Mouse (Mus musculus): ENCODE data around the gene Kcna5. TPM values are rescaled to one million over a fixed set of nuclear protein-coding genes. Genes with fewer than 3 reads are reported as not detected.

Gene Kcna5
- total and polyA plus RNA-seq, 3 experiments, result not detected

DNA sequence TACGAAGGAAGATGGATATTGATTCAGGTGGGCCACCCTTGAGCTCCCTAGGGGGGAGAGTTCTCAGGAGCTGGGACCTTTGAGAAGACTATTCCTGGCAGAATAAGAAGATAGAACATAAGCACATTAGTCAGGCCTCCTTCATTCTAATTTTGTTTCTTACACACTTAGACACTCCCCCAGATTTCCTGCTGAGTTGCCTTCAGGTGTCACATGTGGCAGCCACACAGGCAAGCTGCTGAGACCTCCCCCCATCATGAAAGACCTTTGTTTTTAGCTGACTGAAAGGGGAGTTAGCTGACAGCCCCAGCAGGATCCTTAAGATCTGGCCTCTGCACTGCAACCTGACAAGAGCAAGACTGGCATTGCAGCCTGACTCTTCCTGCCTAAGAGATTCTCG lies 2.3 kb upstream of the Kcna5 start:
- H3K79me2 ChIP-seq (replicated peaks; ENCODE audit: control insufficient read depth, extremely low read depth, insufficient read depth, poor library complexity, severe bottlenecking), result no peaks in the 10 kb centered on the region

GRCm38 (mm10) chr6:126536926-126537325 lies 1.7 kb upstream of the Kcna5 start:
- TF ChIP-seq JUND (conservative IDR thresholded peaks at IDR 0.05; ENCODE audit: low read depth, low read length), result no peak
- no peak for TF ChIP-seq USF1 (IDR thresholded peaks at IDR 0.05; ENCODE audit: low read depth, low read length)
- no peak for TF ChIP-seq SMC3 (IDR thresholded peaks at IDR 0.05; ENCODE audit: low read depth, low read length)
- TF ChIP-seq ZNF384 (IDR thresholded peaks at IDR 0.05; ENCODE audit: low read depth, low read length), result no peak
- TF ChIP-seq ETS1 (conservative IDR thresholded peaks at IDR 0.05; ENCODE audit: low read depth, low read length), result no peak
- no peak for TF ChIP-seq ZC3H11A (IDR thresholded peaks at IDR 0.05; ENCODE audit: low read depth, low read length)
- no peak for TF ChIP-seq UBTF (IDR thresholded peaks at IDR 0.05; ENCODE audit: low read depth, low read length)
- TF ChIP-seq PAX5 (IDR thresholded peaks at IDR 0.05; ENCODE audit: low read length), result no peak
- no peak for TF ChIP-seq POLR2A (IDR thresholded peaks at IDR 0.05; ENCODE audit: low read depth, low read length)
- TF ChIP-seq GABPA (IDR thresholded peaks at IDR 0.05; ENCODE audit: insufficient replicate concordance, low read depth, low read length), result no peak
- TF ChIP-seq ZMIZ1 (IDR thresholded peaks at IDR 0.05; ENCODE audit: low read depth, low read length), result no peak
- no peak for TF ChIP-seq MYC (IDR thresholded peaks at IDR 0.05; ENCODE audit: low read depth, low read length)
- TF ChIP-seq TCF12 (IDR thresholded peaks at IDR 0.05; ENCODE audit: low read depth, low read length), result no peak
- no peak for TF ChIP-seq CHD2 (IDR thresholded peaks at IDR 0.05; ENCODE audit: low read length)
- TF ChIP-seq MEF2A (IDR thresholded peaks at IDR 0.05; ENCODE audit: borderline replicate concordance, low read depth, low read length), result no peak
- TF ChIP-seq RCOR1 (conservative IDR thresholded peaks at IDR 0.05; ENCODE audit: low read depth, low read length), result no peak

More for the DNA sequence above, 2.3 kb upstream of the Kcna5 start:
- no peak for TF ChIP-seq ZMIZ1 (IDR thresholded peaks at IDR 0.05; ENCODE audit: low read depth, low read length)
- TF ChIP-seq MAX (IDR thresholded peaks at IDR 0.05; ENCODE audit: low read length), result no peak
- TF ChIP-seq POLR2A (IDR thresholded peaks at IDR 0.05; ENCODE audit: low read depth, low read length), result no peak
- no peak for TF ChIP-seq RCOR1 (conservative IDR thresholded peaks at IDR 0.05; ENCODE audit: low read depth, low read length)
- no peak for TF ChIP-seq NELFE (IDR thresholded peaks at IDR 0.05; ENCODE audit: low read depth, low read length)
- TF ChIP-seq RAD21 (IDR thresholded peaks at IDR 0.05; ENCODE audit: low read depth, low read length), result no peak
- TF ChIP-seq ZC3H11A (IDR thresholded peaks at IDR 0.05; ENCODE audit: low read depth, low read length), result no peak
- TF ChIP-seq USF2 (conservative IDR thresholded peaks at IDR 0.05; ENCODE audit: low read depth, low read length), result no peak
- TF ChIP-seq MEF2A (IDR thresholded peaks at IDR 0.05; ENCODE audit: borderline replicate concordance, low read depth, low read length), result no peak
- no peak for TF ChIP-seq MXI1 (IDR thresholded peaks at IDR 0.05; ENCODE audit: low read depth, low read length)
- no peak for TF ChIP-seq ZKSCAN1 (IDR thresholded peaks at IDR 0.05; ENCODE audit: borderline replicate concordance, low read depth, low read length)
- no peak for TF ChIP-seq SMC3 (IDR thresholded peaks at IDR 0.05; ENCODE audit: low read depth, low read length)
- no peak for TF ChIP-seq CHD2 (IDR thresholded peaks at IDR 0.05; ENCODE audit: low read length)
- TF ChIP-seq PAX5 (IDR thresholded peaks at IDR 0.05; ENCODE audit: low read length), result no peak
- TF ChIP-seq BHLHE40 (IDR thresholded peaks at IDR 0.05; ENCODE audit: low read depth, low read length), result no peak
- TF ChIP-seq JUND (conservative IDR thresholded peaks at IDR 0.05; ENCODE audit: low read depth, low read length), result no peak
- TF ChIP-seq JUN (IDR thresholded peaks at IDR 0.05; ENCODE audit: insufficient read depth, low read depth, low read length), result no peak
- DNase-seq (ENCODE audit: extremely low read depth), result no peak
- Histone ChIP-seq H3K4me2 (ENCODE audit: insufficient read depth, low read depth, poor library complexity, severe bottlenecking) (no peak overlapping the region), H3K36me3 (replicated peaks in 1 of 2; ENCODE audit: control insufficient read depth in 1 of 2, insufficient read depth in 1 of 2, low read length in 1 of 2) (no peaks in the 10 kb centered on the region), H3K9ac (ENCODE audit: insufficient read depth, low read depth) (no peak overlapping the region), H3K9me3 (replicated peaks; ENCODE audit: low read length) (no peaks in the 10 kb centered on the region), H3K27ac (ENCODE audit: insufficient read depth, low read depth) (no peak overlapping the region), H3K4me3 (replicated peaks in 1 of 3; ENCODE audit: low read depth in 2 of 3, low read length in 2 of 3, poor library complexity in 1 of 3) (no peak overlapping the region), H3K27me3 (replicated peaks) (peaks cover 92% of the 10 kb centered on the region), H3K4me1 (ENCODE audit: control insufficient read depth in 1 of 2, insufficient read depth in 2 of 2) (no peaks in the 10 kb centered on the region)
- in situ Hi-C loops (cut with MboI; ENCODE audit: low pct_ligation_motif_present, low pct_unique_long_range_greater_than_20kb, low sequenced_read_pairs), result no loop called here
- dilution Hi-C loops (cut with MboI; ENCODE audit: extremely low pct_ligation_motif_present, extremely low pct_unique_long_range_greater_than_20kb, low sequenced_read_pairs), result no loop called here

More at GRCm38 (mm10) chr6:126536926-126537325, 1.7 kb upstream of the Kcna5 start:
- no peaks in the 10 kb centered on the region for H3K9me3 ChIP-seq (replicated peaks; ENCODE audit: low read length)
- no peak overlapping the region for H3K4me2 ChIP-seq (ENCODE audit: insufficient read depth, low read depth, poor library complexity, severe bottlenecking)
- no peak for DNase-seq (ENCODE audit: extremely low read depth)
- in situ Hi-C loops (cut with MboI; ENCODE audit: low pct_ligation_motif_present, low pct_unique_long_range_greater_than_20kb, low sequenced_read_pairs), result no loop called here
- no peaks in the 10 kb centered on the region for H3K4me1 ChIP-seq (ENCODE audit: control insufficient read depth in 1 of 2, insufficient read depth in 2 of 2)
- H3K36me3 ChIP-seq (replicated peaks in 1 of 2; ENCODE audit: control insufficient read depth in 1 of 2, insufficient read depth in 1 of 2, low read length in 1 of 2), result no peaks in the 10 kb centered on the region
- H3K27ac ChIP-seq (ENCODE audit: insufficient read depth, low read depth), result no peak overlapping the region
- dilution Hi-C loops (cut with MboI; ENCODE audit: extremely low pct_ligation_motif_present, extremely low pct_unique_long_range_greater_than_20kb, low sequenced_read_pairs), result no loop called here
- no peak overlapping the region for H3K4me3 ChIP-seq (replicated peaks in 1 of 3; ENCODE audit: low read depth in 2 of 3, low read length in 2 of 3, poor library complexity in 1 of 3)
- H3K27me3 ChIP-seq (replicated peaks), result peaks cover 91% of the 10 kb centered on the region
- no peaks in the 10 kb centered on the region for H3K79me2 ChIP-seq (replicated peaks; ENCODE audit: control insufficient read depth, extremely low read depth, insufficient read depth, poor library complexity, severe bottlenecking)
- no peak overlapping the region for H3K9ac ChIP-seq (ENCODE audit: insufficient read depth, low read depth)

All from CH12.LX (cell line).